Mouse (Mus musculus) ES-E14 (cell line): ENCODE results near the gene C530008M17Rik. TPM values are rescaled to one million over a fixed set of nuclear protein-coding genes. Genes with fewer than 3 reads are reported as not detected.

Experiments
- DNase-seq: peaks from one replicate; pipeline ENCODE4 v3.0.0-alpha.2; 2013; ENCODE audit warnings: low read depth, low spot score
- H3K27ac ChIP-seq: 2 replicates; pipeline ENCODE4 v1.5.1; 2012; ENCODE audit warnings: low read depth, mild to moderate bottlenecking, low read length, moderate library complexity, mixed read lengths; ENCODE audit not compliant: poor library complexity, insufficient read depth, severe bottlenecking
- H3K36me3 ChIP-seq: 2 replicates; pipeline ENCODE4 v1.6.1; 2012; ENCODE audit warnings: mild to moderate bottlenecking, low read length, moderate library complexity, mixed read lengths; ENCODE audit not compliant: control insufficient read depth, poor library complexity, insufficient read depth, severe bottlenecking
- H3K4me1 ChIP-seq, 2 experiments: fragments of 150-350 bp in 1 of 2; sonication (generic) in 1 of 2; 2 replicates each; pipeline ENCODE4 v1.6.1; 2012; ENCODE audit warnings: low read length in 2 of 2, mild to moderate bottlenecking in 1 of 2, mixed read lengths in 1 of 2; ENCODE audit not compliant: control insufficient read depth in 2 of 2, insufficient read depth in 2 of 2, poor library complexity in 1 of 2
- H3K4me3 ChIP-seq, 2 experiments: fragments of 150-350 bp in 1 of 2; sonication (generic) in 1 of 2; 2 replicates each; pipeline ENCODE4 v1.5.1; 2012; ENCODE audit warnings: low read length in 2 of 2, low read depth in 1 of 2, mild to moderate bottlenecking in 1 of 2, mixed read lengths in 1 of 2; ENCODE audit not compliant: insufficient read depth in 1 of 2, poor library complexity in 1 of 2, severe bottlenecking in 1 of 2
- H3K9ac ChIP-seq: 2 replicates; pipeline ENCODE4 v1.6.1; 2012; ENCODE audit warnings: low read depth, mild to moderate bottlenecking, low read length, mixed read lengths; ENCODE audit not compliant: poor library complexity, insufficient read depth, severe bottlenecking
- H3K9me3 ChIP-seq: fragments of 150-350 bp; sonication (generic); 2 replicates; pipeline ENCODE4 v1.6.1; 2012; ENCODE audit warnings: low read depth, mild to moderate bottlenecking, low read length; ENCODE audit not compliant: control insufficient read depth, insufficient read depth
- CHD2 ChIP-seq: IDR thresholded peaks from 2 replicates; pipeline ENCODE4 v1.6.1; 2014; ENCODE audit warnings: mild to moderate bottlenecking, low read depth, low read length, inconsistent platforms
- HCFC1 ChIP-seq: IDR thresholded peaks from 2 replicates; pipeline ENCODE4 v1.6.1; 2012; ENCODE audit warnings: low read length, inconsistent platforms, borderline replicate concordance; ENCODE audit not compliant: insufficient read depth
- MAFK ChIP-seq: IDR thresholded peaks from 2 replicates; pipeline ENCODE4 v1.6.1; 2014; ENCODE audit warnings: mild to moderate bottlenecking, low read depth, low read length, inconsistent platforms; ENCODE audit not compliant: insufficient read depth
- ZC3H11A ChIP-seq: IDR thresholded peaks from 2 replicates; pipeline ENCODE4 v1.6.1; 2012; ENCODE audit warnings: low read depth, mild to moderate bottlenecking, inconsistent platforms, low read length, borderline replicate concordance
- ZNF384 ChIP-seq: IDR thresholded peaks from 2 replicates; pipeline ENCODE4 v1.6.1; 2012; ENCODE audit warnings: low read depth, low read length, inconsistent platforms
- in situ Hi-C, 2 experiments: fragments of 600-800 bp; cut with MboI; formaldehyde crosslinking; loops; one replicate each; pipeline ENCODE4 v1.15.1; 2025; ENCODE audit warnings: low sequenced_read_pairs in 2 of 2, inconsistent platforms in 1 of 2; ENCODE audit not compliant: unreplicated experiment in 2 of 2
- total RNA-seq: library from RNA; depleted of rRNA; stranded (reverse); fragments of 300-350 nt; gene quantifications from 2 replicates; pipeline ENCODE4 v1.2.3, GENCODE M21; 2012; rRNA removed

C530008M17Rik gene
- 1.1 and 1.4 TPM in 2 replicates for total RNA-seq

DNA sequence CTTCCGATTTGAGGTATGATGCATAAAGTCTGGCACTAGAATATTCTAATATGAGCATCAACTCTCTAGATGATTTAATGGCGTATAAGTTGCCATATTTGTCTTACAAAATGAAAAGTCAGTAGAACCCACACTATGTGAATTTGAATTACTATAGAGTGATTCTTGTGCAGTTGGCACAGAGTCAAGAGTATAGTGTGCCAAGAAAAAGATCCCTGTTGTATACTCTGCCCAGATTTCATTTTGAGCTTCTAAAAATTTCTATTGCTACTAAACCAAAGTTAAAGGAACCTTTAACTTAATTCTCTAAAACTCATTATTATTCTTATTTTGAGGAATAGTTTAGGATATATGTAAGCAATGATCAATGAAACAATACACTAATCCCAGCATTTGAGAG is at the start of gene C530008M17Rik:
Gene C530008M17Rik, plus strand, starts transcription at position 301 of the 400 bp plus-strand sequence.
- DNase-seq = no peak
- Histone ChIP-seq H3K27ac (no peak within 1 kb of the TSS), H3K9ac (peak within 1 kb of the TSS; percentile 69), H3K4me3 (peak within 1 kb of the TSS; percentile 68 to 69), H3K9me3 (no peaks in the 10 kb centered on the region), H3K4me1 (no peaks in the 10 kb centered on the region), H3K36me3 (no peaks in the 10 kb centered on the region)
- TF ChIP-seq ZNF384 (no peak), HCFC1 (no peak)
- in situ Hi-C loops = no loop called here

DNA sequence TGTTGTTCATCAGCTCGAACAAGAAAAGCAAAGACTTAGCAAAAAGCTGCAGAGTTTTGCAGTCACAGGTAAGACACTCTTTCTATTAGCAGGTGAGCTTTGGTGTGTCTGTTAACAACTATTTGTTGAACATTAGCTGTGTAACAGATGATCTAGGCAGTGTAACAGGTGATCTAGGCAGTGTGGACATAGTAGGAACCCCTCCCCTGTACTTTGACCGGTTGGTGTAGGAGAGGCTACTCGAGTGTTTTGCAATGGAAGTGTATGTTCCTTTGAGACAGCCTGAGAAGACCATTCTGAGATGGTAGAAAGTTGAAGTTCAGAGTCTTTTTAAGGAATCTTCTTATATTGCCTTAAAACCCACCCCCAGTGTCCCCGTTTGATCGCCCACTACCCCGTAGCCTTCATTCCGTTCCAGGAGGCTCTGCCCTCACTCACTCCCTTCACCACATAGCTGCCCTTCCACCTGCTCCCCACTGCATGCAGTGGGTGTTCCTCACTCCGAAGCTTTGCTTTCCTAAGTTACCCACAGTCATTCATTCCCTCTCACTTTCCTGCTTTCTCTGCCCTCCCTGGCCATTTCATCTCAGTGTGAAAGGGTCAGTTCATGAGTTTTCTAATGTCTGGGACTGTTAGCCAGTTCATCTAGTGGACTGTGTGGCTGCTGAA is 46.5 kb upstream of the C530008M17Rik start:
- no peak overlapping the region for H3K4me3 ChIP-seq
- in situ Hi-C loops = no loop called here
- H3K9me3 ChIP-seq = no peaks in the 10 kb centered on the region
- peaks cover 4% of the 10 kb centered on the region; the same call in 1 of the 2 replicates for H3K36me3 ChIP-seq
- no peak for DNase-seq
- H3K27ac ChIP-seq = no peak overlapping the region
- no peak for TF ChIP-seq CHD2
- no peak for TF ChIP-seq ZNF384
- H3K9ac ChIP-seq = no peak overlapping the region
- no peaks in the 10 kb centered on the region for H3K4me1 ChIP-seq

DNA sequence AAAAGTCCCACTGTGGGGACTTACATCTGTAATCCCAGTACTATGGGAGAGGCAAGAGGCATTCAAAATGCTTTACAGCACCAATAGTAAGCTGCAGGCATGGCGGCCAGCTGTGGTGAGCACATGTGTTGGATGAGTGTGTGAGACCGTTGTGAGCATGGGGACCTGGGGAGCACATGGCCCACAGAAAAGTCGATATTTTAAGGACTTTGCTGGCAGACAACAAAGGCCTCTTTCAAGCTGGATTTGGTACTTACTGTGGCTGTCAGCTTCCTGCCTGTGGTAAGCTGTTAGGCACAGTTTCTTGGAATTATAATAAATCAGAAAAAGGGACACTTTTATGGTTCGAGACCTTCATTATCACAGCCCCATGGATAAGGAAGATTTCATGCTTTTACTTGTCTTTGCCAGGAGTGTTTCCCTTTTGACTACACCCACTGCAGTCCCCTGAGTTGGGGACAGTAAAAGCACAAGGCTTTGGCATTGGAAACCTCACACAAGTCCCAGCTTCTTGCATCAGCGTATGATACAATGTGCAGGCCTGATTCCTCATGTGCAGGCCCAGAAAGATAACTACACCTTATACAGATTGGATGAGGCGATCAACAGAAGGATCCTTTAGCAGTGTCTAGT is 43.3 kb upstream of the C530008M17Rik start:
- in situ Hi-C loops = no loop called here
- no peak for TF ChIP-seq ZC3H11A
- no peak for TF ChIP-seq MAFK
- TF ChIP-seq HCFC1 = no peak
- no peak for TF ChIP-seq CHD2
- TF ChIP-seq ZNF384 = no peak
- no peak overlapping the region for H3K9ac ChIP-seq
- no peaks in the 10 kb centered on the region for H3K4me1 ChIP-seq
- no peak overlapping the region for H3K4me3 ChIP-seq
- no peaks in the 10 kb centered on the region for H3K9me3 ChIP-seq
- H3K36me3 ChIP-seq = peaks cover 3% of the 10 kb centered on the region
- H3K27ac ChIP-seq = no peak overlapping the region
- no peak for DNase-seq

GRCm38 (mm10) chr5:76615276-76615675 is 41.0 kb upstream of the C530008M17Rik start:
- TF ChIP-seq CHD2 (no peak), MAFK (no peak), ZC3H11A (no peak), HCFC1 (no peak), ZNF384 (no peak)
- Histone ChIP-seq H3K9me3 (no peaks in the 10 kb centered on the region), H3K27ac (no peak overlapping the region), H3K9ac (no peak overlapping the region), H3K36me3 (peaks cover 6% of the 10 kb centered on the region), H3K4me1 (no peaks in the 10 kb centered on the region), H3K4me3 (no peak overlapping the region)
- no peak for DNase-seq
- in situ Hi-C loops = no loop called here

- DNase-seq = no peak
- no peak for TF ChIP-seq HCFC1
- no peak overlapping the region for H3K9ac ChIP-seq
- peaks cover 6% of the 10 kb centered on the region for H3K36me3 ChIP-seq
- H3K27ac ChIP-seq = no peak overlapping the region
- no peak overlapping the region for H3K4me3 ChIP-seq
- no peaks in the 10 kb centered on the region for H3K9me3 ChIP-seq
- H3K4me1 ChIP-seq = no peaks in the 10 kb centered on the region
- in situ Hi-C loops = no loop called here
These were observed 40.0 kb upstream of the C530008M17Rik start for GRCm38 (mm10) chr5:76616196-76616747.
